Mouse (Mus musculus) cerebellum, adult 2 months (tissue): ENCODE measurements around the gene Gxylt2. TPM values are rescaled to one million over a fixed set of nuclear protein-coding genes. Genes with fewer than 3 reads are reported as not detected.
A peak's percentile ranks its signal among the peaks of the same experiment; 100 is the strongest.

ENCODE experiments used
- DNase-seq, 2 experiments: peaks; one replicate each; pipeline ENCODE4 v3.0.0; 2021
- H3K27ac ChIP-seq: fragments of 200-500 bp; 2 replicates; pipeline ENCODE4 v1.5.1; 2012; ENCODE audit warnings: low read length, control low read depth, inconsistent platforms; ENCODE audit not compliant: insufficient read depth
- H3K27me3 ChIP-seq: fragments of 200-500 bp; 2 replicates; pipeline ENCODE4 v1.6.1; 2012; ENCODE audit warnings: inconsistent platforms, mild to moderate bottlenecking, low read length, moderate library complexity; ENCODE audit not compliant: control insufficient read depth, insufficient read depth
- H3K4me1 ChIP-seq: fragments of 200-500 bp; 2 replicates; pipeline ENCODE4 v1.6.1; 2011; ENCODE audit warnings: low read length; ENCODE audit not compliant: control insufficient read depth, insufficient read depth
- H3K4me3 ChIP-seq: fragments of 200-500 bp; replicated peaks from 2 replicates; pipeline ENCODE3; 2011; ENCODE audit warnings: mild to moderate bottlenecking, low read depth, low read length, control low read depth; ENCODE audit not compliant: insufficient read depth
- CTCF ChIP-seq: fragments of 200-500 bp; IDR thresholded peaks from 2 replicates; pipeline ENCODE4 v1.5.1; 2011; ENCODE audit warnings: low read depth, mild to moderate bottlenecking, control low read depth, low read length, moderate library complexity, borderline replicate concordance; ENCODE audit not compliant: insufficient read depth
- POLR2A ChIP-seq: fragments of 200-500 bp; IDR thresholded peaks from 2 replicates; pipeline ENCODE4 v1.6.1; 2011; ENCODE audit warnings: low read length, control low read depth, borderline replicate concordance; ENCODE audit not compliant: insufficient read depth
- WGBS: fragments of 180-500 bp; shearing (Covaris S2); methylation state at CpG from one replicate; pipeline ENCODE4 v1.1.7; 2018; 5-methylcytosine and 5-hydroxymethylcytosine counted together
- polyA plus RNA-seq: library from polyadenylated mRNA; depleted of rRNA; stranded (reverse); fragments of >200 nt; gene quantifications from 2 replicates; pipeline ENCODE4 v1.2.3, GENCODE M21; 2012

The Gxylt2 gene
- polyA plus RNA-seq, 1 experiment = 0.31 TPM

DNA sequence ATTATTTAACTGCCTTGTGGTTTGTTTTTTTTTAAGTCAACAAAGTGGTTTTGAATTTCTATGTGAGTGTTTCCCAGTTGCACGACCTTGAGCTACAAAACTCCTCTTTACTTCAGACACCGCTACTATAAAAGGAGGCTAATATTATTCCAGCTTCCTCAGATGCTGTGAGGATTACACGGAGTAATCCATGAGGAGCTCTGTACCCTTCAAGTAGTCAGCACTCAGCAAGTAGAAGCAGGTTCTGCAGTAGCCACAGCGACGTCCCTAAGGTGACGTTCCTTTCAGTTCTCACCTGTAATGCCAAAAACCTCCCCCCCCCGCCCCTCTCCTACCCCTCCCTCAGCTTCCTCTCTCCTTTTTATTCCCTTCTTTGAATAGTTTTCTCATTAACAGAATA, 33.1 kb upstream of the Gxylt2 start:
- 7% methylated on average over 7 of the region's 7 CpGs for WGBS
- Histone ChIP-seq H3K4me3 (no peak overlapping the region), H3K27ac (no peak overlapping the region)

DNA sequence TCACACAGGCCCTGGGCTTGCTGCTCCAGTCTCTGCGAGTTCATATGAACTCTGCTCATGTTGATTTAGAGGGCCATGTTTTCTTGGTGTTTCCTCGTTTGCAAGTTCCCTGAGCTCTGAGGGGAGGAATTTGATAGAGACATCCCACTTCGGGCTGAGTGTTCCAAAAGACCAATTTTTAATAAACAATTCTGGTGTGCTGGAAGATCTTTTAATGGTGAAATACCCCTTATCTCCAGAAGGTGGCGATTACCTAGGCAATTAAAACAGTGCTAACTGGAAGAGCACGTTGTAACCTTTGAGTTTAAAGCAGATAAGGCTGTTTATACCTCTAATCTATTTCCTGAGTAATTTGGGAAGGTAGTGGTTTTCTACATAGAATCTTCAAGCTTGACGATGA, 29.6 kb upstream of the Gxylt2 start:
- WGBS = 22% methylated on average over 6 of the region's 6 CpGs
- no peaks in the 10 kb centered on the region for H3K4me1 ChIP-seq
- DNase-seq = peak in 1 of 2 experiments; percentile 21
- H3K27me3 ChIP-seq = no peaks in the 10 kb centered on the region
- no peak for TF ChIP-seq POLR2A
- peak; percentile 34; the same call in 1 of the 2 replicates for TF ChIP-seq CTCF
- H3K4me3 ChIP-seq = no peak overlapping the region
- no peak overlapping the region for H3K27ac ChIP-seq

More for the DNA sequence above, 33.1 kb upstream of the Gxylt2 start:
- TF ChIP-seq POLR2A (no peak), CTCF (no peak)
- Histone ChIP-seq H3K4me1 (no peaks in the 10 kb centered on the region), H3K27me3 (no peaks in the 10 kb centered on the region)
- no peak for DNase-seq

DNA sequence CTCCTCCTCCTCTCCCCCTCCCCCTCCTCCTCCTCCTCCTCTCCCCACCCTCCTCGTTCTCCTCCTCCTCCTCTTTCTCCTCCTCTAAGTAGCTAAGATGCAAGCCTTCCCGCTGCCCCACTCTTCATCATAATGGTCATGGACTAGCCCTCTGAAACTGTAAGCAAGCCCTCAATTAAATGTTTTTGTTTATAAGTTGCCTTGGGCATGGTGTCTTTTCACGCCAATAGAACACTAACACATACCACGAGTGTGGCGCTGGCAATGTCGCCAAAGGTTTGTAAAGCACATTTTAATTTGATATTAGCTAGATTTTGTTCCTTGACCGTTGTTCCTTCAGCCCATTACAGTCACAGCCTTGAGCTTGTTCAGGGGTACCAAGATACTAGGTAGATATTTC, 28.1 kb upstream of the Gxylt2 start:
- Histone ChIP-seq H3K4me3 (no peak overlapping the region), H3K4me1 (no peaks in the 10 kb centered on the region), H3K27me3 (no peaks in the 10 kb centered on the region), H3K27ac (no peak overlapping the region)
- WGBS = 93% methylated on average over 6 of the region's 7 CpGs
- TF ChIP-seq CTCF = no peak
- TF ChIP-seq POLR2A = no peak
- no peak for DNase-seq

DNA sequence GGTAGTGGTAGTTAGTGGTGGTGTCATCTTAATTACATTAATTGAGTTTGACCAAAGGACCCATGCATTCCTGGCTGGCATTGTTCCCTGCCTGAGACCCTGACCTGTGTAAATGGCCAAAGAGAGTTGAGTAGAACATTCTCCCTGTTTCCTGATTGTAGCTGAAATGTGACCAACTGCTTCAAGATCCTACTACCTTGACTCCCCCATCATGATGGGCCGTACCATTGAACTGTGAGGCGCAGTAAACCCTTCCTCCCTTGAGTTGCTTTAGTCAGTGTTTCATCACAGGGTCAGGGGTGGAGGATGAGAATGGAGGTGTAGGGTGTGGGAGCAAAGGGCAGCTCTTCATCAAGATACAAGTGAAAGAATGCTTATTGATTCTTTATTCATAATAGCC, 25.9 kb upstream of the Gxylt2 start:
- 90% methylated on average over 2 of the region's 2 CpGs for WGBS
- Histone ChIP-seq H3K4me3 (no peak overlapping the region), H3K27ac (no peak overlapping the region), H3K27me3 (no peaks in the 10 kb centered on the region), H3K4me1 (no peaks in the 10 kb centered on the region)
- TF ChIP-seq POLR2A (no peak), CTCF (no peak)
- DNase-seq = no peak

DNA sequence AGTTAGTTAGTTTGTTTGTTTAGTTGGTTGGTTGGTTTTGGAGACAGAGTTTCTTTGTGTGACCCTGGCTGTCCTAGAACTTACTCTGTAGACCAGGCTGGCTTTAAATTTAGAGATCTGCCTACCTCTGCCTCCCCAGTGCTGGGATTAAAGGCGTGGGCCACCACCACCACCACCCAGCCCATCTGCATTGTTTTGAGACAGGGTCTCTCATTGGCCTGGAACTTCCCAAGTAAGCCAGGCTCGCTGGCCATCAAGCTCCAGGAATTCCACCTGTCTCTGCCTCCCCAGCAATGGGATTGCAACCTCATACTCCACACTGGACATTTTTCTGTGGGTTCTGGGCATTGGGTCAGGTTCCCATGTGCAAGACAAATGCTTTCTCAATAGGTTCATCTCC, 18.2 kb upstream of the Gxylt2 start:
- H3K27ac ChIP-seq = no peak overlapping the region
- no peaks in the 10 kb centered on the region for H3K4me1 ChIP-seq
- WGBS = 84% methylated on average over 2 of the region's 2 CpGs
- no peak for TF ChIP-seq CTCF
- no peak for TF ChIP-seq POLR2A
- H3K27me3 ChIP-seq = no peaks in the 10 kb centered on the region
- DNase-seq = no peak
- no peak overlapping the region for H3K4me3 ChIP-seq

DNA sequence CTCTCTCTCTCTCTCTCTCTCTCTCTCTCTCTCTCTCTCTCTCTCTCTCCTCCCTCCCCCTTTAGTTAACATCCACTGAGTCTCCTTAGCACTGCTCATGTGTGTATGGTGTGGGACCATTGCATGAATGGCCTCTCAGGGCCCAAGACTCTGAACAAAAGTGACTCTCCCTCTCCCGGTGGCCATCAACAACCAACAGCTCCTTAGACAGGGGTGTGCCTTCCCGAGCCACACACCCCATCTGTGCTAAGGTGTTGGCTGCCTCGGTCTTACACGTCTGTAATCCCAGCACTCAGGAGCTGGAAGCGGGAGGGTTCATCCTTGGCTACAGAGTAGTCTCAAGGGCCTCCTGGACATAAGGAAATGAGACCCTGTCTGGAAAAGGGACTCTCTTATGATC, 4.5 kb upstream of the Gxylt2 start:
- WGBS = 70% methylated on average over 5 of the region's 5 CpGs
- no peak for DNase-seq
- Histone ChIP-seq H3K27ac (no peak overlapping the region), H3K27me3 (no peaks in the 10 kb centered on the region; the same call in 1 of the 2 replicates), H3K4me1 (no peaks in the 10 kb centered on the region), H3K4me3 (no peak overlapping the region)
- no peak for TF ChIP-seq CTCF

DNA sequence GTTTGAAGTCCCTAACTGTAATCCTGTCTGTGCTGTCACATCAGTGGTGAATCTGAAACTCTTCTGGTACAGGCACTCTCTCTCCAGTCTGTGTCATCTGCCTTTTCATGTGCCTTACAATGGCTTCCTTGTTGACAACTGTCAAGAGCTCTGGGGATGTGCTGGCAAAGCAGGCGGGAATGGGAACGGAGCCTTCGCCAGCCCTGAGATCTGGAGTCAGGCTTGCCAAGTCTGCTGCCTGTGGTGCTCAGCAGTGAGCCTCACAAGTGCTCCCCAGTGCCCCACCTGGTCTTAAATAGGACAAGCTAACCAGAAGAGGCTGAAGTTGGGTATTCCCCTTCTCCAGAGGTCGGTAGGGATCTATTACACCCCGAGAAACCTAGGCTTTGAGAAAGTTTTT, 3.8 kb upstream of the Gxylt2 start:
- 20% methylated on average over 5 of the region's 5 CpGs for WGBS
- Histone ChIP-seq H3K27ac (no peak overlapping the region), H3K4me3 (no peak overlapping the region), H3K27me3 (no peaks in the 10 kb centered on the region; the same call in 1 of the 2 replicates), H3K4me1 (no peaks in the 10 kb centered on the region)
- peak in 1 of 2 experiments; percentile 10 for DNase-seq
- TF ChIP-seq POLR2A (no peak), CTCF (no peak)

DNA sequence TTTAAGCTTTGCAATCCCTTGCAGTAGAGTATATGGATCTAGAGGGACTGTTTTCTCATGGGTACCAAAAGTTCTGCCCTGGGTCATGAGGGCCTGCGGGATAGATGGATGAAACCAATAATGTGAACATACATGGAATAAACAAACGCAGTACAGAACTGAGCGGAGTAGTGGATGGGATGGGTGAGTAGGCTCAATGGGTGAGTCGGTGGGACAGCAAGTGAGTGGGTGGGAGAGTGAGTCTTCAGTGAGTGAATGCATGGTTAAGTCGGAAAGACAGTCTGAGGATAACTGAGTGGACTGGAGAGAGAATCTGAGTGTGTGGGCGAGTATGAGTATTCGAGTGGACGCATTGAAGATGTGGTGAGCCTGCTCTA, 349 bp upstream of the Gxylt2 start:
- Histone ChIP-seq H3K4me1 (no peaks in the 10 kb centered on the region), H3K27ac (no peak overlapping the region), H3K4me3 (no peak overlapping the region), H3K27me3 (no peaks in the 10 kb centered on the region; the same call in 1 of the 2 replicates)
- TF ChIP-seq CTCF (no peak), POLR2A (no peak)
- DNase-seq = no peak
- WGBS = 40% methylated on average over 8 of the region's 8 CpGs
